Mouse (Mus musculus): ENCODE measurements at regions not wholly inside any gene's neighbourhood (a gene's known extent, or its start where the extent isn't known, plus 50 kb on each side); places are given as distances from the start of the nearest gene placed in this dataset.

DNA sequence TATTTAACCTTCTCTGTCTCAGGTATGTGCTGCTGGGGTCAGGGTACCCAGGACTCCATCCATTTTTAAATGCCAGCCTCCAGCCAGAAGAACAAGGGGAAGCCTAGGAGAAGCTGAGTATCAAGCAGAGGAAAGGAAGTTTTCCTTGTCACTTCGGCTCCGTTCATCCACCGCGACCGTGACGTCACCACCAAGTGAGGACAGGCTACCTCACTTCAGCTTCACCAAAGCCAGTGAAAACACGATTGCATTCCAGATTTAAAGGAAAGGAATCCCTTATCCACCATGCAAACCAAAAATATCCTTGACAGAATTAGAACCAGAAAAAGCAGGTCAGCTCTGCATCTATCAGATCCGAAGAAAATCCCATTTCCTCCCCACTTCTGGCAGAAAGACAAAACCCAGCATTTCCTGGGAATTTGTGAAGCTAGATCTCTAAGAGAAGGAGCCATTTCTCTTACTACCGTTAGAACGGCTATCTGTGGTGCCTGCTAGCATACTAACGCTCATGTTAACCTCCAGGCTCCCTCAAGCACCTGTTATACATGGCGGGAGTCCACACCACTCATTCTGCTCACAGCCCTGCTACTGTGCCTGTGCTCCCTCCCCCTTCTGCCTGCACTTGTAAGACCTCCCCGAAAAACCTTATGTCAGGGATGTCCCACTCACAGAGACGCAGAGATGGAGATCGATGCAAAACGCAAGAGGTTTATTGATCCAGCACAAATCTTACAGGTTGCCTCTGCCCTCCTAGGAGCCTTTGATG is 133.4 kb downstream of the Qrsl1 start:
- 81% methylated on average over 16 of the region's 16 CpGs for WGBS
- DNase-seq = no peak

DNA sequence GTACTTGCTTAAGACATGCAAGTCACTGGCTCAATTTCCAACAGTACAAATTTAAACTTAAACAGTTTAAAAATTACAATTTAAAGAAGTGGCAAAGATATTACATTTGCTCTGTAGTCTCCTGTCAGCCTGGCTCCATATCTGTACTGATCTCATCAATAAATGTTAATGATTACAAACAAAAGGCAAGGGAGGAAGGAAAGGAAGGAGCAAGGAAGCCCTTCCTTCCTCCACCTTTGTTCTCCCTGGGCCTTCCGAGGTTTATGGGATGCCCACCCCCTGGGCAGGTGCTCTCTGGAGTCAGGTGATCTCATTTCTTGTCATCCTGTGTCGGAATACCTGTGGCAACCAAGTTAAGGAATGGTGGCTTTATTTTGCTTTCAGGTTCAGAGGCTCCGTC is 132.5 kb downstream of the Qrsl1 start:
- H3K4me1 ChIP-seq (ENCODE audit: control insufficient read depth, insufficient read depth, low read length) = peaks cover 2% of the 10 kb centered on the region; the same call in 1 of the 2 replicates
- whole genome bisulfite sequencing = 73% methylated on average over 3 of the region's 3 CpGs
- H3K4me3 ChIP-seq (replicated peaks; ENCODE audit: extremely low read depth, low read depth, low read length) = no peak overlapping the region
- DNase-seq = no peak
- TF ChIP-seq POLR2A (IDR thresholded peaks at IDR 0.05; ENCODE audit: borderline replicate concordance, extremely low read depth, low read depth, low read length) = no peak
- no peak for TF ChIP-seq CTCF (IDR thresholded peaks at IDR 0.05; ENCODE audit: insufficient read depth, low read length)

More for the DNA sequence above, 133.4 kb downstream of the Qrsl1 start:
- TF ChIP-seq POLR2A (IDR thresholded peaks at IDR 0.05; ENCODE audit: borderline replicate concordance, extremely low read depth, low read depth, low read length) (no peak), CTCF (IDR thresholded peaks at IDR 0.05; ENCODE audit: insufficient read depth, low read length) (no peak)
- no peak overlapping the region for H3K4me3 ChIP-seq (replicated peaks; ENCODE audit: extremely low read depth, low read depth, low read length)
- H3K4me1 ChIP-seq (ENCODE audit: control insufficient read depth, insufficient read depth, low read length) = peaks cover 2% of the 10 kb centered on the region; the same call in 1 of the 2 replicates

GRCm38 (mm10) chr10:43775807-43776206 is 125.7 kb downstream of the Qrsl1 start:
- TF ChIP-seq POLR2A (IDR thresholded peaks at IDR 0.05; ENCODE audit: borderline replicate concordance, extremely low read depth, low read depth, low read length) (no peak), CTCF (IDR thresholded peaks at IDR 0.05; ENCODE audit: insufficient read depth, low read length) (no peak)
- Histone ChIP-seq H3K4me1 (ENCODE audit: control insufficient read depth, insufficient read depth, low read length) (no peaks in the 10 kb centered on the region), H3K4me3 (replicated peaks; ENCODE audit: extremely low read depth, low read depth, low read length) (no peak overlapping the region)
- WGBS = 79% methylated on average over 1 of the region's 1 CpGs
- no peak for DNase-seq

- 83% methylated on average over 28 of the region's 28 CpGs for WGBS
- H3K4me1 ChIP-seq (ENCODE audit: control insufficient read depth, insufficient read depth, low read length) = no peaks in the 10 kb centered on the region
- no peak for TF ChIP-seq CTCF (IDR thresholded peaks at IDR 0.05; ENCODE audit: insufficient read depth, low read length)
- no peak for TF ChIP-seq POLR2A (IDR thresholded peaks at IDR 0.05; ENCODE audit: borderline replicate concordance, extremely low read depth, low read depth, low read length)
- no peak for DNase-seq
- H3K4me3 ChIP-seq (replicated peaks; ENCODE audit: extremely low read depth, low read depth, low read length) = no peak overlapping the region
Observed at GRCm38 (mm10) chr10:43777612-43778600, 123.6 kb downstream of the Qrsl1 start.

DNA sequence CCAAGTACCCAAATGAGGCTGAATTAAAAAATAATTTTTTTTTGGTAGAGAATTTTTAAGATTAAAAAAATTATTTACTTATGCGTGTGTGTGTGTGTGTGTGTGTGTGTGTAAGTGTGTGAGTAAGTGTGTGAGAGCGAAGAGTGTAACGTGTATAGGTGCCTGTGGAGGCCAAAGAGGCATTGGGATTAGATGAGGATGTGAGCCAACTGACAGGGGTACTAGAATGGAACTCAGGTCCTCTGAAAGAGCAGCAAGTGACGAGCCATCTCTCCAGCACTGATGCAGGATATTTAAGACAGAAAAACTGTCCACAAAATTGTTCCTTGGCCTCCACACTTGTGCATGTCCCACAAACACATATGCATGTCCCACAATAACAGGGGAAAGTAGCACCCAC is 121.0 kb downstream of the Qrsl1 start:
- WGBS = 90% methylated on average over 4 of the region's 4 CpGs
- H3K4me1 ChIP-seq (ENCODE audit: control insufficient read depth, insufficient read depth, low read length) = no peaks in the 10 kb centered on the region
- TF ChIP-seq CTCF (IDR thresholded peaks at IDR 0.05; ENCODE audit: insufficient read depth, low read length) (no peak), POLR2A (IDR thresholded peaks at IDR 0.05; ENCODE audit: borderline replicate concordance, extremely low read depth, low read depth, low read length) (no peak)
- no peak for DNase-seq
- no peak overlapping the region for H3K4me3 ChIP-seq (replicated peaks; ENCODE audit: extremely low read depth, low read depth, low read length)

GRCm38 (mm10) chr10:43783304-43783703 is 118.2 kb downstream of the Qrsl1 start:
- H3K4me3 ChIP-seq (replicated peaks; ENCODE audit: extremely low read depth, low read depth, low read length) = no peak overlapping the region
- TF ChIP-seq POLR2A (IDR thresholded peaks at IDR 0.05; ENCODE audit: borderline replicate concordance, extremely low read depth, low read depth, low read length) (no peak), CTCF (IDR thresholded peaks at IDR 0.05; ENCODE audit: insufficient read depth, low read length) (no peak)
- 92% methylated on average over 3 of the region's 3 CpGs for WGBS
- no peak for DNase-seq
- no peaks in the 10 kb centered on the region for H3K4me1 ChIP-seq (ENCODE audit: control insufficient read depth, insufficient read depth, low read length)

GRCm38 (mm10) chr10:43790780-43791179 is 110.8 kb downstream of the Qrsl1 start:
- DNase-seq = no peak
- Histone ChIP-seq H3K4me1 (ENCODE audit: control insufficient read depth, insufficient read depth, low read length) (no peaks in the 10 kb centered on the region), H3K4me3 (replicated peaks; ENCODE audit: extremely low read depth, low read depth, low read length) (no peak overlapping the region)
- WGBS = 89% methylated on average over 4 of the region's 4 CpGs
- TF ChIP-seq POLR2A (IDR thresholded peaks at IDR 0.05; ENCODE audit: borderline replicate concordance, extremely low read depth, low read depth, low read length) (no peak), CTCF (IDR thresholded peaks at IDR 0.05; ENCODE audit: insufficient read depth, low read length) (no peak)

- WGBS = 89% methylated on average over 4 of the region's 4 CpGs
- DNase-seq = no peak
- Histone ChIP-seq H3K4me1 (ENCODE audit: control insufficient read depth, insufficient read depth, low read length) (no peaks in the 10 kb centered on the region), H3K4me3 (replicated peaks; ENCODE audit: extremely low read depth, low read depth, low read length) (no peak overlapping the region)
- no peak for TF ChIP-seq POLR2A (IDR thresholded peaks at IDR 0.05; ENCODE audit: borderline replicate concordance, extremely low read depth, low read depth, low read length)
- no peak for TF ChIP-seq CTCF (IDR thresholded peaks at IDR 0.05; ENCODE audit: insufficient read depth, low read length)
Observed at GRCm38 (mm10) chr10:43791525-43792021, 110.0 kb downstream of the Qrsl1 start.

- no peak for TF ChIP-seq CTCF (IDR thresholded peaks at IDR 0.05; ENCODE audit: insufficient read depth, low read length)
- TF ChIP-seq POLR2A (IDR thresholded peaks at IDR 0.05; ENCODE audit: borderline replicate concordance, extremely low read depth, low read depth, low read length) = no peak
- WGBS = 75% methylated on average over 3 of the region's 3 CpGs
- H3K4me1 ChIP-seq (ENCODE audit: control insufficient read depth, insufficient read depth, low read length) = no peaks in the 10 kb centered on the region
- DNase-seq = no peak
- H3K4me3 ChIP-seq (replicated peaks; ENCODE audit: extremely low read depth, low read depth, low read length) = no peak overlapping the region
Observed at GRCm38 (mm10) chr10:43792618-43793017, 108.9 kb downstream of the Qrsl1 start.
